Mouse (Mus musculus) midbrain, embryonic 12.5 days (tissue): ENCODE data around the gene Fgfr2. TPM values are rescaled to one million over a fixed set of nuclear protein-coding genes. Genes with fewer than 3 reads are reported as not detected.

Source experiments
- ATAC-seq: fragments of 200-750 bp; cut with Nextera tagmentation; 2 replicates; pipeline ENCODE4 v1.8.0; 2017; ENCODE audit warnings: low read depth, moderate TSS enrichment, moderate library complexity; ENCODE audit not compliant: low FRiP score
- H3K27ac ChIP-seq: fragments of 300-500 bp; sonication (generic); replicated peaks from 2 replicates; pipeline ENCODE4 v1.5.1; 2016; ENCODE audit warnings: mild to moderate bottlenecking
- H3K27me3 ChIP-seq: fragments of 300-500 bp; sonication (generic); 2 replicates; pipeline ENCODE4 v1.6.1; 2016; ENCODE audit warnings: mild to moderate bottlenecking
- H3K36me3 ChIP-seq: fragments of 300-500 bp; sonication (generic); 2 replicates; pipeline ENCODE4 v1.6.1; 2016
- H3K4me1 ChIP-seq: fragments of 300-500 bp; sonication (generic); 2 replicates; pipeline ENCODE4 v1.6.1; 2016
- H3K4me2 ChIP-seq: fragments of 300-500 bp; sonication (generic); replicated peaks from 2 replicates; pipeline ENCODE4 v1.6.1; 2016; ENCODE audit warnings: mild to moderate bottlenecking, moderate library complexity
- H3K4me3 ChIP-seq: fragments of 300-500 bp; sonication (generic); 2 replicates; pipeline ENCODE4 v1.5.1; 2016; ENCODE audit warnings: mild to moderate bottlenecking
- H3K9ac ChIP-seq: fragments of 300-500 bp; sonication (generic); replicated peaks from 2 replicates; pipeline ENCODE4 v1.6.1; 2016; ENCODE audit warnings: mild to moderate bottlenecking, moderate library complexity
- H3K9me3 ChIP-seq: fragments of 300-500 bp; sonication (generic); 2 replicates; pipeline ENCODE4 v1.6.1; 2016; ENCODE audit warnings: mild to moderate bottlenecking
- WGBS: fragments of 180-500 bp; shearing (Covaris S2); methylation state at CpG from one replicate; pipeline ENCODE4 v1.1.7; 2016; 5-methylcytosine and 5-hydroxymethylcytosine counted together
- polyA plus RNA-seq: library from polyadenylated mRNA; unstranded; fragments of >200 nt; fragmentation: Nextera tagmentation; extraction: Ambion mirVana; gene quantifications from 2 replicates; pipeline ENCODE4 v1.2.1, GENCODE M21; 2016

Fgfr2 gene
- polyA plus RNA-seq, 1 experiment from 2014 or later: 96.5 TPM

DNA sequence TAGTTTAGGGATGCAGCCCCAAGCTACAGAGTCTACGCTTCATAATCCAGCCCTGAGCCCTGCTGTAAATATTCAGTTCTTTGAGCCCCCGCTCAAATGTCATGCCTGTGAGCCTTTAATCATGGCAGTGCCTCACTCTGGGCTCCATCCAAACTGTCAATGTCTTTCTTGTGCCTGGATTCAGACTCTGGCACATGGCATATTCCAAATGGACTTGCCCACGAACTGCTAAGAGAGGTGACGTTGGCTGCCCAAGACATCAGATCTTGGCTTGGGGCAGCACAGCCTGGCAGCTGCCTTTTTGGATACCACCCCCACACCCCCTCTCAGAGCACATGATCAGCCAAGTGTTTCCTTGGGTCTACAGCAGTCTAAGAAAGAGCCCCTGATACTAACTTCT lies 2902.5 kb downstream of the Fgfr2 start:
- no peak for ATAC-seq
- 89% methylated on average over 4 of the region's 4 CpGs for WGBS
- no peak overlapping the region for H3K27ac ChIP-seq

DNA sequence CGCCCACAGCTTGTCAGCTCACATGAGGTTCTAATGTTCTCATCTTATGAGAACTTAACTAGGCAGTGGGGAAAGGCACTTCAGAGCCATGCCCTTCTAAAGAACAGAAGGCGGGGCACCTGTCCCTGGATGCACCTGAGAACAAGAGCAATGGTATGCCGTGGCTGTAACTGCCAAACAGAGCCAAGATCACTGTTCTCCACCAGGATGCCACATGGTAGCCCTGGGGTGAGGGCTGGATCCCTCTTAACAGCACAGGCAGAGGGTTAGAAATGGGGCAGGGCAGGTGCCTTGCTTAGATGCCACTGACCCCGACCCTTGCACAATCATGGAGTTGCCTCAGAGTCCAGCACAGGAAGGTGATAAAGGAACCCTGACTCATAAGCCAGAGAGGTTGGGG lies 2903.3 kb downstream of the Fgfr2 start:
- no peak overlapping the region for H3K9ac ChIP-seq

More for the DNA sequence above, 2902.5 kb downstream of the Fgfr2 start:
- Histone ChIP-seq H3K27me3 (peaks cover 18% of the 10 kb centered on the region; the same call in 1 of the 2 replicates), H3K9me3 (no peaks in the 10 kb centered on the region), H3K9ac (no peak overlapping the region), H3K4me1 (peaks cover 29% of the 10 kb centered on the region), H3K4me2 (no peak overlapping the region), H3K4me3 (no peak overlapping the region), H3K36me3 (peaks cover 9% of the 10 kb centered on the region; the same call in 1 of the 2 replicates)

DNA sequence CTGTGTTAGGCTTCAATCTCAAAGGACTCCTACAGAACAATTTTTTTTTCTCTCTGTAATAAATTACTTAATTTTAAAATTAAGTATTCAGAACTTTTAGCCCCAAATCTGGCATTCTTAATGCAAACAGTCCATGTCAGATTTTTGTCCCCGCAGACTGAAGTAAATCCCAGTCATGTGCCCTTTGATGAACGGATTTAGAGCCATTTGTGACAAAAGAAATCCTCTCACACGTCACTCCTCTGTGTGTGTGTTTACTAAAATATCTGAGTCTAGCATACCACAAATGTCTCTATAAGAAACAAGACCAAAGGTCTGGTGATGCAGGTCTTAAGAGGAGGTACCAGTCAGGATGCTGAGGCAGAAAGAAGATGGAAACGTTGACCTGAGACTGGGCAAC lies 2906.9 kb downstream of the Fgfr2 start:
- WGBS: 14% methylated on average over 4 of the region's 4 CpGs
- peak overlapping the region; percentile 15 for H3K27ac ChIP-seq
- ATAC-seq: peak; percentile 56; the same call in 1 of the 2 replicates

More for the DNA sequence above, 2903.3 kb downstream of the Fgfr2 start:
- Histone ChIP-seq H3K4me2 (no peak overlapping the region), H3K27ac (no peak overlapping the region), H3K9me3 (no peaks in the 10 kb centered on the region), H3K27me3 (peaks cover 18% of the 10 kb centered on the region; the same call in 1 of the 2 replicates), H3K36me3 (peaks cover 9% of the 10 kb centered on the region; the same call in 1 of the 2 replicates), H3K4me1 (peaks cover 36% of the 10 kb centered on the region), H3K4me3 (no peak overlapping the region)
- ATAC-seq: no peak
- whole genome bisulfite sequencing: 94% methylated on average over 4 of the region's 4 CpGs

DNA sequence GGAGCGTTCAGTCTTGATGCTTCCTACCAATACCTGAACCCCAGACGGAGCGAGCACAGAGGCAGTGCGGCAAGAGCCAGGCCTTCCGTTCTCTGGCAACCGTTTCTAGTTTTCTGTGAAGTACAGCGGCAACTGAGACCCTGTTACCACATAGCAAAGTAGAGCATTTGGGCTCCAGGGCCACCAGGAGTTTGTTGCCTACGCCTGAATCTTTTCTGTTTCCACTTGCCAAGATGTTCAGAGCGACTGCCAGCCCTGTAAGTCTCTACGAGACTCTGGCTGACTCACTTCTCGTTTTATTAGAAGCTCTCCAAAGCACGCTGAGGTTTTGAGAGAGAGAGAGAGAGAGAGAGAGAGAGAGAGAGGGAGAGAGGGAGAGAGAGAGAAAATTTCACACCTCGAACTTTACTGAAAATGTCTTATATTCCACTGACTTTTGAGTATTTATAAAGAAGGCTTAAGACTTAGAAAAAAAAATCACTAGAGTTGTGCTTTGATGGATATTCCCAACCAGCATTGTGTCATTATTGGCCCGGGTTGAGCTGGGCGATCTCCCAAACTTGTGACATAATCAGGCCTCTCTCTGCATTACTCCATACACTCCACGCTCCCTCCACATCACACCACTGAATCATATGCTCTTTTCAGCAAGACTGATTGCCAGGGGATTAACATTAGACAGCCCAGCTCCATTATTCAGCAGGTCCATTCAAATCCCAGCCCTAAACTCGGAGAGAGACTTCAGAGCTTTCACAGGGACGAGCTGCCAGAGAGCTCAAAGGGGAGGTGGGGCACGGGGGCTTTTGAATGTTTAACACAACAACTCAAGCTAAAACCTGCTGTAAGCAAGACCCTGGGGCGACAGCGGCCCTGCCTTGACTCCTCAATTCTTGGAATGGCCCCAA lies 2907.6 kb downstream of the Fgfr2 start:
- 20% methylated on average over 21 of the region's 21 CpGs for WGBS
- no peak overlapping the region; the same call in 1 of the 2 replicates for H3K9ac ChIP-seq

More for the DNA sequence above, 2906.9 kb downstream of the Fgfr2 start:
- no peak overlapping the region for H3K4me3 ChIP-seq
- H3K9me3 ChIP-seq: no peaks in the 10 kb centered on the region
- peaks cover 52% of the 10 kb centered on the region for H3K27me3 ChIP-seq
- H3K4me1 ChIP-seq: peaks cover 49% of the 10 kb centered on the region
- peaks cover 23% of the 10 kb centered on the region; the same call in 1 of the 2 replicates for H3K36me3 ChIP-seq
- H3K9ac ChIP-seq: no peak overlapping the region
- no peak overlapping the region; the same call in 1 of the 2 replicates for H3K4me2 ChIP-seq

DNA sequence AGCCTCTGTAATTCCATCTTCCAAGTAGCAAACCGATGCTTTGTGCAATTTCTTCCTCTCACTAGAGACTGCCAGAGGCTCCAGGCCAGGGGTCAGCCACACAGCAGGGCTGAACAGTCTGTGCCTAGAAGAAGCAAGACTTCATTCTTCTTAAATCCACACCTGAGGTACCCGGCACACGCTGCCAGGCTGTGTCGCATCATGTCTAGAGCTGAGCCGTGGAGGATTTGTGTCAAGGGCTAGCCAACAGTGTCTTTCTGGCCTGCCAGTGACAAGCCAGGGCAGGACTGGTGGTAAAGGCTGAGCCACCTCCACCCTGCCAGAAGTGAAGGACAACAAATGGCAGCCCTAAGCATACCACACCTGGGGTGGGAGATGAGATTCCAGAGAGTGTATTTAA lies 2910.0 kb downstream of the Fgfr2 start:
- ATAC-seq: no peak
- Histone ChIP-seq H3K27ac (no peak overlapping the region), H3K27me3 (peaks cover 37% of the 10 kb centered on the region), H3K4me1 (peaks cover 70% of the 10 kb centered on the region), H3K9me3 (no peaks in the 10 kb centered on the region), H3K9ac (no peak overlapping the region), H3K36me3 (0 out of 2 replicates have a peak, but pooled peaks cover 17% of the 10 kb centered on the region), H3K4me2 (no peak overlapping the region), H3K4me3 (no peak overlapping the region)
- 91% methylated on average over 5 of the region's 5 CpGs for WGBS

More for the DNA sequence above, 2907.6 kb downstream of the Fgfr2 start:
- H3K9me3 ChIP-seq: no peaks in the 10 kb centered on the region
- peak overlapping the region; percentile 73 for H3K27ac ChIP-seq
- H3K27me3 ChIP-seq: peaks cover 54% of the 10 kb centered on the region
- H3K4me3 ChIP-seq: no peak overlapping the region
- H3K4me1 ChIP-seq: peaks cover 47% of the 10 kb centered on the region
- peaks cover 23% of the 10 kb centered on the region; the same call in 1 of the 2 replicates for H3K36me3 ChIP-seq
- peak overlapping the region; percentile 25 for H3K4me2 ChIP-seq
- ATAC-seq: peak; percentile 94

DNA sequence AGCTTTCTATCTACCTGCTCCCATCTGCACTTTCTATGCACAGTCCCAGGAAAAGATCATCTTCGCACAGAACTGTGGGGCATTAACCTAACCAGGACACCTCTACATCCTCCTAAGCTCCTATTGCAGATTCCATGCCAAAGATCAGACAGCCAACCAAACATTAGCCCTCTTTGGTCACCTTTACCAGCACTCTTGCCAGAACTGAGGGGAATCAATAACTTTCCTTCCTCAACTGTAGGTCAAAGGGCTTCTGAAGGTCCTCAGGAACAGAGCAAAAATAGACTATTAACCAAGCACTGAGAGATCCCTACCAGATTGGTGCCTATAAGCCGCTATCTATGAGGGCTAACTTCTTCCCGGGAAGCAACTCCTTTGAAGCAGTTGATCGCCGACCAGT lies 2911.7 kb downstream of the Fgfr2 start:
- H3K4me2 ChIP-seq: no peak overlapping the region
- peaks cover 39% of the 10 kb centered on the region for H3K27me3 ChIP-seq
- H3K36me3 ChIP-seq: 0 out of 2 replicates have a peak, but pooled peaks cover 16% of the 10 kb centered on the region
- H3K4me3 ChIP-seq: no peak overlapping the region
- no peak for ATAC-seq
- H3K9me3 ChIP-seq: no peaks in the 10 kb centered on the region
- 48% methylated on average over 5 of the region's 5 CpGs for WGBS
- peaks cover 86% of the 10 kb centered on the region for H3K4me1 ChIP-seq
- H3K27ac ChIP-seq: no peak overlapping the region
- H3K9ac ChIP-seq: no peak overlapping the region

DNA sequence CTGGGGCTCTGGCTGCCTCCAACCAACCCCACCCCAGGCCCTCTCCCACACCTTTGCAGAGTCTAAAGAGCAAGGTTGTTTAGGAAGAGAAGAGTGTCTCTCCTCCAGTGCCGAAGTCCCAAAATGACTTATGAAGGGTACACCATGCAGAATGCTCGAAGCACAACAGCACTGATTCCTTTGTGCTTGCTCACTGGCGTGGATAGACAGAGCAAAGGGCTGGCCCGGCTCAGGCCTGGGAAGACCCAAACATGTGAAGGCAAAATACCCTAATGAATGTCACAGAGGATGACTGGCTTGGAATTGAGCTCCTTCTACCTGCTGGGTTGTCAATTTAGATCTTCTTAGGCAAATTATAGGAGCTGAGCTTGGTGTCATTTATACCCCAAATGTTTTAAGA lies 2914.5 kb downstream of the Fgfr2 start:
- H3K27me3 ChIP-seq: peaks cover 29% of the 10 kb centered on the region
- no peak overlapping the region for H3K4me3 ChIP-seq
- 0 out of 2 replicates have a peak, but pooled peaks cover 18% of the 10 kb centered on the region for H3K36me3 ChIP-seq
- peaks cover 70% of the 10 kb centered on the region for H3K4me1 ChIP-seq
- 33% methylated on average over 4 of the region's 4 CpGs for WGBS
- no peak for ATAC-seq
- H3K9ac ChIP-seq: no peak overlapping the region
- no peak overlapping the region for H3K27ac ChIP-seq
- no peak overlapping the region for H3K4me2 ChIP-seq
- H3K9me3 ChIP-seq: no peaks in the 10 kb centered on the region

DNA sequence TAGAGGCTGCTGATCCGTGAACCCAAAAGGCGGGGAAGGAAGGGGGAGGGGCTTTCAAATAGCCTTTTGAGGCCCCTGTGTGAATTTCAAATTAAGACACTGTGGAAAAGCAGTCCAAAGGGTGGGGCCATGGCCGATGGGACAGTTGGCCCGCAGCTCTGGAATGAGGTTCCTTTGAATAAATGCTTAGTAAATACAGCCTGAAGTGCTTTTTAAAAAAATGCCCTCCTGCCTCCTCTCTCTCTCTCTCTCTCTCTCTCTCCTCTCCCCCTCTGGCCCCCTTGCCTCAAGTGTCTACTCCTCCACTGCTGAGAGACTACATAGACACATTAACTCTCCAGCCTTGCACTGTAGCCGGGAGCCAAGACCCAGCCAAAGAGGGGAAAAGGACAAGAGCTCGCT lies 2917.0 kb downstream of the Fgfr2 start:
- Histone ChIP-seq H3K4me2 (peak overlapping the region; percentile 12), H3K9ac (no peak overlapping the region), H3K4me3 (no peak overlapping the region), H3K36me3 (peaks cover 8% of the 10 kb centered on the region; the same call in 1 of the 2 replicates), H3K9me3 (no peaks in the 10 kb centered on the region), H3K27ac (peak overlapping the region; percentile 50; the same call in 1 of the 2 replicates), H3K4me1 (peaks cover 52% of the 10 kb centered on the region), H3K27me3 (peaks cover 5% of the 10 kb centered on the region)
- 7% methylated on average over 6 of the region's 6 CpGs for WGBS
- ATAC-seq: peak; percentile 70

DNA sequence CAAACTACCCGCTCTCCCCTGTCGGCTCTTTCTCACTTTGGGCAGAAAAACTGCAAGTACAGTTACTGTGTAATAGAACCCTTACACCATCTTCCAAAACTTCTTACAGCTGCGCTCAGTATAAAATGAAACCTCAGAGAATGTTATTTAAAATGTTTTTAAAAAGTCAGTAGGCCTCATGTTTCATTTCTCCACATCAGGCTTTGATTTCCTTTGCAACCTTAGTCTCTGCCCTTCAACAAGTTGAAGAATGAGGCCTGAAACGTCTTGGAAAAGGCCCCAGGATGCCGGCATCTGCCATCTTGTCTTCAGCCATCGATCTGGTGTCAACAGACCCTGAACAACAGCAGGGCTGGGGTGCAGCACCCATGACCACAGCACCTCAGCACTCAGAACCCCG lies 2918.0 kb downstream of the Fgfr2 start:
- H3K4me1 ChIP-seq: peaks cover 48% of the 10 kb centered on the region
- WGBS: 82% methylated on average over 7 of the region's 7 CpGs
- no peak overlapping the region for H3K9ac ChIP-seq
- H3K27ac ChIP-seq: no peak overlapping the region
- no peak overlapping the region for H3K4me3 ChIP-seq
- H3K9me3 ChIP-seq: no peaks in the 10 kb centered on the region
- H3K36me3 ChIP-seq: peaks cover 14% of the 10 kb centered on the region; the same call in 1 of the 2 replicates
- no peak overlapping the region for H3K4me2 ChIP-seq
- no peak for ATAC-seq
- H3K27me3 ChIP-seq: peaks cover 3% of the 10 kb centered on the region; the same call in 1 of the 2 replicates

DNA sequence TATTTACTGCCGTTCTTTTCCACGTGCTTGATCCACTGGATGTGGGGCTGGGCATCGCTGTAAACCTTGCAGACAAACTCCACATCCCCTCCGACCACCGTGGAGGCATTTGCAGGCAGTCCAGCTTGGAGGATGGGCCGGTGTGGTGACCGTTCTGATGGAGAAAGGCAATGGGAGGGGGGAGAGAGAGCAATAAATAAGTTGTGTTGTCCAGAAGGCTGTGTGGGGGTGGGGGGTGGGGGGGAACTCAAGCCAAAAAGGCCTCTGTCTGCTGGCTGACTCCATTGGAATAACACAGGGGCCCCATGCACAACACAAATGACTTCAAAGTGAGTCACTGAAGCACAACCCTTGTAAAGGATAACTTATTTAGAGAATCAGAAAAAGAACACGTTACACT lies 2922.1 kb downstream of the Fgfr2 start:
- Histone ChIP-seq H3K4me3 (no peak overlapping the region), H3K36me3 (peaks cover 34% of the 10 kb centered on the region), H3K4me1 (peaks cover 12% of the 10 kb centered on the region), H3K4me2 (no peak overlapping the region), H3K27ac (no peak overlapping the region), H3K27me3 (no peaks in the 10 kb centered on the region), H3K9ac (no peak overlapping the region), H3K9me3 (no peaks in the 10 kb centered on the region)
- 81% methylated on average over 8 of the region's 8 CpGs for WGBS
- ATAC-seq: no peak

DNA sequence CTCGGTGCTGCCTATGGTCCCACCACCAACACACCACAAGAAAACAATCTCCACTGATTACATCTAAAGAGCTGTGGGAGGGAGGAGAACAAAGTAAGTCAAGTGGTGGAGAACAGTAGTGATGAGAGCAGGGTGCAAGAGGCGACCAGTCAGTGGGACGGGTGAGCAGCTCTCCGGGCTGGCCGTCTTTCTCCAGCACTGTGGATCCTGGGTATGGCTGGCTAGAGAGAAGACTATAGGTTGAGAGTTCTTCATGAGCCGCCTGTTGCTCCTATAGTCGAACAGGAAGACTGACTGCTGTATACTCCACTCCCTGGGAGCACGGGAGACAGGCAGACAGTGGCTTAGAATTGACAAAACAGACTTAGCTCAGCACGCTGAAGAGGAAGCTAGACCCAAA lies 2923.2 kb downstream of the Fgfr2 start:
- no peaks in the 10 kb centered on the region for H3K9me3 ChIP-seq
- ATAC-seq: no peak
- H3K9ac ChIP-seq: no peak overlapping the region
- 93% methylated on average over 9 of the region's 9 CpGs for WGBS
- H3K27ac ChIP-seq: no peak overlapping the region
- no peaks in the 10 kb centered on the region for H3K27me3 ChIP-seq
- peaks cover 38% of the 10 kb centered on the region for H3K36me3 ChIP-seq
- peaks cover 4% of the 10 kb centered on the region; the same call in 1 of the 2 replicates for H3K4me1 ChIP-seq
- H3K4me2 ChIP-seq: no peak overlapping the region
- no peak overlapping the region for H3K4me3 ChIP-seq

DNA sequence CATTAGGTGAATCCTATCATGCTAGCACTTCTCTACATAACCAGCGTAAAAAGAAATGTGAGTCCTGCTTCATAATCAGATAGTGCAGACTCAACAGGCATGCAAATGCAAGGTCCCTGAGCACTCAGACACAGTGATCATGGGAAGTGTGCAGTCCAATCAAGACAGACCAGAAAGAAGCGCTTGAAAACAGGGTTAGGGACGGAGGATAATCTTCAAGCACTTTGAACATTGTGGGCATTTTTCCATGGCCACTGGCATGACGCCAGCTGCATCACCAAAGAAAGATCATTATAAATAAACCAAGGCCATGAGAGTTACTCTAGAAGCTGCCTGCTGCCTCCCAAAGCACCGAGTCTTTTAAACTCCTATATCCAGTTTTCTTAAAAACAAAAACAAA lies 2923.8 kb downstream of the Fgfr2 start:
- Histone ChIP-seq H3K27me3 (no peaks in the 10 kb centered on the region), H3K4me2 (no peak overlapping the region), H3K27ac (no peak overlapping the region), H3K36me3 (peaks cover 42% of the 10 kb centered on the region), H3K9ac (no peak overlapping the region), H3K4me3 (no peak overlapping the region), H3K4me1 (peaks cover 4% of the 10 kb centered on the region; the same call in 1 of the 2 replicates), H3K9me3 (no peaks in the 10 kb centered on the region)
- no peak for ATAC-seq
- WGBS: 88% methylated on average over 5 of the region's 5 CpGs
